Mouse (Mus musculus) CH12.LX (cell line): ENCODE results near the gene Il9. TPM values are rescaled to one million over a fixed set of nuclear protein-coding genes. Genes with fewer than 3 reads are reported as not detected.

Experiments used
- DNase-seq: peaks from one replicate; pipeline ENCODE4 v3.0.0-alpha.2; 2013; ENCODE audit errors: extremely low read depth
- H3K27ac ChIP-seq: 2 replicates; pipeline ENCODE4 v1.5.1; 2012; ENCODE audit warnings: low read depth, mild to moderate bottlenecking, control low read depth, moderate library complexity; ENCODE audit not compliant: insufficient read depth
- H3K27me3 ChIP-seq: replicated peaks from 2 replicates; pipeline ENCODE3; 2012; ENCODE audit warnings: inconsistent platforms
- H3K36me3 ChIP-seq, 2 experiments: replicated peaks in 1 of 2; 2 replicates each; pipeline versions ENCODE3 to v1.6.1; 2012; ENCODE audit warnings: inconsistent platforms in 1 of 2, low read length in 1 of 2, mild to moderate bottlenecking in 1 of 2, mixed read lengths in 1 of 2, moderate library complexity in 1 of 2; ENCODE audit not compliant: control insufficient read depth in 1 of 2, insufficient read depth in 1 of 2
- H3K4me1 ChIP-seq, 2 experiments: 2 replicates each; pipeline ENCODE4 v1.6.1; 2012; ENCODE audit warnings: inconsistent platforms in 1 of 2, moderate library complexity in 1 of 2; ENCODE audit not compliant: insufficient read depth in 2 of 2, control insufficient read depth in 1 of 2
- H3K4me2 ChIP-seq: 2 replicates; pipeline ENCODE4 v1.6.1; 2012; ENCODE audit warnings: low read depth, mild to moderate bottlenecking, control low read depth; ENCODE audit not compliant: poor library complexity, insufficient read depth, severe bottlenecking
- H3K4me3 ChIP-seq, 3 experiments: fragments of 150-350 bp in 1 of 3; sonication (generic) in 1 of 3; replicated peaks in 1 of 3; 2 replicates each; pipeline versions ENCODE3 to v1.5.1; 2011 to 2012; ENCODE audit warnings: low read depth in 2 of 3, low read length in 2 of 3, mild to moderate bottlenecking in 2 of 3, moderate library complexity in 2 of 3, control low read depth in 1 of 3, improper control_type of control experiment in 1 of 3, inconsistent platforms in 1 of 3, mixed read lengths in 1 of 3; ENCODE audit not compliant: poor library complexity in 1 of 3
- H3K79me2 ChIP-seq: replicated peaks from 2 replicates; pipeline ENCODE4 v1.6.1; 2012; ENCODE audit warnings: mild to moderate bottlenecking, moderate library complexity; ENCODE audit not compliant: control insufficient read depth, poor library complexity, insufficient read depth, severe bottlenecking; ENCODE audit errors: extremely low read depth
- H3K9ac ChIP-seq: 2 replicates; pipeline ENCODE4 v1.6.1; 2012; ENCODE audit warnings: low read depth, mild to moderate bottlenecking, control low read depth, moderate library complexity; ENCODE audit not compliant: insufficient read depth
- H3K9me3 ChIP-seq: replicated peaks from 2 replicates; pipeline ENCODE3; 2012; ENCODE audit warnings: low read length, inconsistent platforms, mixed read lengths
- EP300 ChIP-seq: IDR thresholded peaks from 2 replicates; pipeline ENCODE4 v1.6.1; 2011; ENCODE audit warnings: low read length, improper control_type of control experiment
- GABPA ChIP-seq: IDR thresholded peaks from 2 replicates; pipeline ENCODE4 v1.6.1; 2012; ENCODE audit warnings: low read depth, low read length, improper control_type of control experiment, inconsistent platforms; ENCODE audit not compliant: insufficient replicate concordance
- JUN ChIP-seq: IDR thresholded peaks from 2 replicates; pipeline ENCODE4 v1.6.1; 2011; ENCODE audit warnings: low read depth, mild to moderate bottlenecking, low read length, improper control_type of control experiment, moderate library complexity; ENCODE audit not compliant: insufficient read depth
- MAFK ChIP-seq: IDR thresholded peaks from 2 replicates; pipeline ENCODE4 v1.6.1; 2011; ENCODE audit warnings: low read length, improper control_type of control experiment; ENCODE audit not compliant: insufficient replicate concordance
- MAX ChIP-seq: IDR thresholded peaks from 2 replicates; pipeline ENCODE4 v1.6.1; 2011; ENCODE audit warnings: low read length, improper control_type of control experiment
- MAZ ChIP-seq: IDR thresholded peaks from 2 replicates; pipeline ENCODE4 v1.6.1; 2012; ENCODE audit warnings: low read depth, mild to moderate bottlenecking, inconsistent platforms, low read length, improper control_type of control experiment, moderate library complexity
- MEF2A ChIP-seq: IDR thresholded peaks from 2 replicates; pipeline ENCODE4 v1.6.1; 2014; ENCODE audit warnings: low read depth, mild to moderate bottlenecking, inconsistent platforms, low read length, improper control_type of control experiment, borderline replicate concordance
- MXI1 ChIP-seq: IDR thresholded peaks from 2 replicates; pipeline ENCODE4 v1.6.1; 2011; ENCODE audit warnings: mild to moderate bottlenecking, low read depth, low read length, improper control_type of control experiment
- MYC ChIP-seq: IDR thresholded peaks from 2 replicates; pipeline ENCODE4 v1.6.1; 2011; ENCODE audit warnings: low read depth, mild to moderate bottlenecking, improper control_type of control experiment, low read length
- NELFE ChIP-seq: IDR thresholded peaks from 2 replicates; pipeline ENCODE4 v1.6.1; 2011; ENCODE audit warnings: low read depth, low read length, improper control_type of control experiment
- NRF1 ChIP-seq: IDR thresholded peaks from 2 replicates; pipeline ENCODE4 v1.6.1; 2014; ENCODE audit warnings: low read depth, mild to moderate bottlenecking, inconsistent platforms, low read length, improper control_type of control experiment, moderate library complexity
- PAX5 ChIP-seq: IDR thresholded peaks from 2 replicates; pipeline ENCODE4 v1.6.1; 2012; ENCODE audit warnings: low read length, inconsistent platforms, mixed read lengths
- POLR2A ChIP-seq: IDR thresholded peaks from 2 replicates; pipeline ENCODE4 v1.6.1; 2011; ENCODE audit warnings: low read depth, mild to moderate bottlenecking, improper control_type of control experiment, low read length
- RCOR1 ChIP-seq: conservative IDR thresholded peaks from 2 replicates; pipeline ENCODE4 v1.6.1; 2012; ENCODE audit warnings: low read depth, mild to moderate bottlenecking, inconsistent platforms, low read length, improper control_type of control experiment
- SIN3A ChIP-seq: IDR thresholded peaks from 2 replicates; pipeline ENCODE4 v1.6.1; 2012; ENCODE audit warnings: low read length, improper control_type of control experiment, inconsistent platforms
- UBTF ChIP-seq: IDR thresholded peaks from 2 replicates; pipeline ENCODE4 v1.6.1; 2012; ENCODE audit warnings: low read depth, mild to moderate bottlenecking, inconsistent platforms, low read length, improper control_type of control experiment, moderate library complexity
- USF1 ChIP-seq: IDR thresholded peaks from 2 replicates; pipeline ENCODE4 v1.6.1; 2014; ENCODE audit warnings: low read depth, mild to moderate bottlenecking, inconsistent platforms, low read length, improper control_type of control experiment
- USF2 ChIP-seq: conservative IDR thresholded peaks from 2 replicates; pipeline ENCODE4 v1.6.1; 2011; ENCODE audit warnings: low read depth, low read length, improper control_type of control experiment
- ZC3H11A ChIP-seq: IDR thresholded peaks from 2 replicates; pipeline ENCODE4 v1.6.1; 2012; ENCODE audit warnings: low read depth, mild to moderate bottlenecking, inconsistent platforms, low read length, improper control_type of control experiment
- ZKSCAN1 ChIP-seq: IDR thresholded peaks from 2 replicates; pipeline ENCODE4 v1.6.1; 2012; ENCODE audit warnings: low read depth, inconsistent platforms, low read length, improper control_type of control experiment, borderline replicate concordance
- ZMIZ1 ChIP-seq: IDR thresholded peaks from 2 replicates; pipeline ENCODE4 v1.6.1; 2012; ENCODE audit warnings: low read depth, mild to moderate bottlenecking, inconsistent platforms, low read length, improper control_type of control experiment
- dilution Hi-C: fragments of 300-500 bp; cut with MboI; formaldehyde crosslinking; loops from 2 replicates; pipeline ENCODE4 v1.14.3; 2020; ENCODE audit warnings: low sequenced_read_pairs; ENCODE audit not compliant: extremely low pct_unique_long_range_greater_than_20kb, extremely low pct_ligation_motif_present
- in situ Hi-C: fragments of 300-500 bp; cut with MboI; formaldehyde crosslinking; loops from 3 replicates; pipeline ENCODE4 v1.14.3; 2019; ENCODE audit warnings: low sequenced_read_pairs, low pct_ligation_motif_present, low pct_unique_long_range_greater_than_20kb, mixed read lengths
- polyA plus RNA-seq: library from polyadenylated mRNA; unstranded; fragments of >175 nt; gene quantifications from 2 replicates; pipeline ENCODE4 v1.2.1, GENCODE M21; 2012; ENCODE audit warnings: low read depth; ENCODE audit not compliant: insufficient read length
- total RNA-seq, 2 experiments: library from RNA; depleted of rRNA; stranded (reverse); fragments of 300-350 nt in 1 of 2; fragments of >200 nt in 1 of 2; gene quantifications; 2 replicates each; pipeline ENCODE4 v1.2.3; 2012 to 2014

The Il9 gene
- total and polyA plus RNA-seq, 3 experiments = not detected

- in situ Hi-C loops (no loop called here), dilution Hi-C loops (no loop called here)
- Histone ChIP-seq H3K9ac (no peak overlapping the region), H3K4me3 (no peak overlapping the region), H3K79me2 (no peaks in the 10 kb centered on the region), H3K4me1 (no peaks in the 10 kb centered on the region), H3K27me3 (peaks cover 87% of the 10 kb centered on the region), H3K36me3 (no peaks in the 10 kb centered on the region), H3K4me2 (no peak overlapping the region), H3K27ac (no peak overlapping the region), H3K9me3 (no peaks in the 10 kb centered on the region)
- DNase-seq = no peak
- TF ChIP-seq MXI1 = no peak
- no peak for TF ChIP-seq USF1
- no peak for TF ChIP-seq USF2
- TF ChIP-seq MEF2A = no peak
- no peak for TF ChIP-seq ZKSCAN1
- no peak for TF ChIP-seq GABPA
- TF ChIP-seq MAX = no peak
- TF ChIP-seq MAZ = no peak
- no peak for TF ChIP-seq JUN
- no peak for TF ChIP-seq EP300
These were observed 18.8 kb downstream of the Il9 start for GRCm38 (mm10) chr13:56463261-56463660.

GRCm38 (mm10) chr13:56462791-56463190 is 19.3 kb downstream of the Il9 start:
- Histone ChIP-seq H3K4me3 (no peak overlapping the region), H3K4me2 (no peak overlapping the region), H3K27ac (no peak overlapping the region), H3K9ac (no peak overlapping the region), H3K36me3 (no peaks in the 10 kb centered on the region), H3K79me2 (no peaks in the 10 kb centered on the region), H3K9me3 (no peaks in the 10 kb centered on the region), H3K27me3 (peaks cover 87% of the 10 kb centered on the region), H3K4me1 (no peaks in the 10 kb centered on the region)
- dilution Hi-C loops (no loop called here), in situ Hi-C loops (no loop called here)
- no peak for DNase-seq
- no peak for TF ChIP-seq NRF1
- no peak for TF ChIP-seq MEF2A
- TF ChIP-seq PAX5 = no peak
- TF ChIP-seq NELFE = no peak
- TF ChIP-seq SIN3A = no peak
- TF ChIP-seq GABPA = no peak
- TF ChIP-seq ZC3H11A = no peak
- TF ChIP-seq MYC = no peak
- TF ChIP-seq ZKSCAN1 = no peak
- TF ChIP-seq MAFK = no peak
- no peak for TF ChIP-seq RCOR1
- no peak for TF ChIP-seq POLR2A
- no peak for TF ChIP-seq UBTF
- TF ChIP-seq ZMIZ1 = no peak
- TF ChIP-seq, all 38 proteins: peak for 0
